Mouse (Mus musculus) limb, embryonic 15.5 days (tissue): ENCODE data around the gene Avpi1. TPM values are rescaled to one million over a fixed set of nuclear protein-coding genes. Genes with fewer than 3 reads are reported as not detected.
A peak's percentile ranks its signal among the peaks of the same experiment; 100 is the strongest.

Experiments used
- ATAC-seq: fragments of 200-750 bp; cut with Nextera tagmentation; 2 replicates; pipeline ENCODE4 v1.8.0; 2017; ENCODE audit warnings: low read depth, moderate TSS enrichment; ENCODE audit not compliant: insufficient number of reproducible peaks, low FRiP score, low TSS enrichment
- H3K27ac ChIP-seq: fragments of 300-500 bp; sonication (generic); 2 replicates; pipeline ENCODE4 v1.5.1; 2015; ENCODE audit warnings: moderate library complexity, mild to moderate bottlenecking, inconsistent platforms
- H3K27me3 ChIP-seq: fragments of 300-500 bp; sonication (generic); 2 replicates; pipeline ENCODE4 v1.6.1; 2015; ENCODE audit warnings: inconsistent platforms
- H3K36me3 ChIP-seq: fragments of 300-500 bp; sonication (generic); 2 replicates; pipeline ENCODE4 v1.6.1; 2015; ENCODE audit warnings: inconsistent platforms
- H3K4me1 ChIP-seq: fragments of 300-500 bp; sonication (generic); 2 replicates; pipeline ENCODE4 v1.6.1; 2015; ENCODE audit warnings: inconsistent platforms
- H3K4me2 ChIP-seq: fragments of 300-500 bp; sonication (generic); 2 replicates; pipeline ENCODE4 v1.6.1; 2015; ENCODE audit warnings: mild to moderate bottlenecking, inconsistent platforms
- H3K4me3 ChIP-seq: fragments of 300-500 bp; sonication (generic); 2 replicates; pipeline ENCODE4 v1.5.1; 2015; ENCODE audit warnings: mild to moderate bottlenecking, inconsistent platforms
- H3K9ac ChIP-seq: fragments of 300-500 bp; sonication (generic); 2 replicates; pipeline ENCODE4 v1.6.1; 2015; ENCODE audit warnings: inconsistent platforms
- H3K9me3 ChIP-seq: fragments of 300-500 bp; sonication (generic); 2 replicates; pipeline ENCODE4 v1.6.1; 2016; ENCODE audit warnings: inconsistent platforms
- WGBS: fragments of 180-500 bp; shearing (Covaris S2); methylation state at CpG from one replicate; pipeline ENCODE4 v1.1.7; 2015; 5-methylcytosine and 5-hydroxymethylcytosine counted together
- polyA plus RNA-seq: library from polyadenylated mRNA; unstranded; fragments of >200 nt; fragmentation: Nextera tagmentation; extraction: Ambion mirVana; gene quantifications from 2 replicates; pipeline ENCODE4 v1.2.1, GENCODE M21; 2015

Avpi1 gene
- polyA plus RNA-seq, 1 experiment from 2014 or later, result 38.7 TPM

GRCm38 (mm10) chr19:42157493-42158237 is 28.8 kb upstream of the Avpi1 start:
- Histone ChIP-seq H3K27ac (no peak overlapping the region), H3K4me2 (no peak overlapping the region), H3K9me3 (no peaks in the 10 kb centered on the region), H3K27me3 (no peaks in the 10 kb centered on the region), H3K4me1 (0 out of 2 replicates have a peak, but pooled peaks cover 3% of the 10 kb centered on the region), H3K36me3 (no peaks in the 10 kb centered on the region), H3K9ac (no peak overlapping the region), H3K4me3 (no peak overlapping the region)
- 45% methylated on average over 12 of the region's 12 CpGs for WGBS
- ATAC-seq, result no peak

GRCm38 (mm10) chr19:42151990-42152389 is 23.1 kb upstream of the Avpi1 start:
- H3K36me3 ChIP-seq, result peaks cover 13% of the 10 kb centered on the region
- H3K9me3 ChIP-seq, result no peaks in the 10 kb centered on the region
- peak; percentile 26; the same call in 1 of the 2 replicates for ATAC-seq
- H3K27me3 ChIP-seq, result no peaks in the 10 kb centered on the region
- no peak overlapping the region for H3K4me3 ChIP-seq
- peaks cover 48% of the 10 kb centered on the region for H3K4me1 ChIP-seq
- peak overlapping the region; percentile 69 for H3K27ac ChIP-seq
- H3K4me2 ChIP-seq, result no peak overlapping the region
- 3% methylated on average over 6 of the region's 6 CpGs for WGBS
- H3K9ac ChIP-seq, result no peak overlapping the region

GRCm38 (mm10) chr19:42148569-42148860 is 19.7 kb upstream of the Avpi1 start:
- Histone ChIP-seq H3K4me2 (peak overlapping the region; percentile 82), H3K27ac (peak overlapping the region; percentile 97), H3K27me3 (no peaks in the 10 kb centered on the region), H3K4me3 (peak overlapping the region; percentile 77), H3K4me1 (peaks cover 60% of the 10 kb centered on the region), H3K9ac (peak overlapping the region; percentile 88; the same call in 1 of the 2 replicates), H3K36me3 (peaks cover 13% of the 10 kb centered on the region), H3K9me3 (no peaks in the 10 kb centered on the region)
- no peak for ATAC-seq
- WGBS, result 9% methylated on average over 7 of the region's 7 CpGs

GRCm38 (mm10) chr19:42147769-42148568 is 19.1 kb upstream of the Avpi1 start:
- peak; percentile 62 for ATAC-seq
- peaks cover 59% of the 10 kb centered on the region for H3K4me1 ChIP-seq
- WGBS, result under 1% methylated on average over 63 of the region's 63 CpGs

GRCm38 (mm10) chr19:42147170-42147768 is 18.4 kb upstream of the Avpi1 start, which contains the start of gene Marveld1:
Gene Marveld1 (plus strand): TSS chr19:42147400.
- H3K4me3 ChIP-seq, result peak within 1 kb of the TSS; percentile 77
- peak within 1 kb of the TSS; percentile 88 for H3K9ac ChIP-seq
- no peaks in the 10 kb centered on the region for H3K27me3 ChIP-seq
- H3K36me3 ChIP-seq, result peaks cover 13% of the 10 kb centered on the region
- ATAC-seq, result peak; percentile 77
- peak within 1 kb of the TSS; percentile 97 for H3K27ac ChIP-seq
- peaks cover 56% of the 10 kb centered on the region for H3K4me1 ChIP-seq
- WGBS, result under 1% methylated on average over 54 of the region's 57 CpGs
- H3K4me2 ChIP-seq, result peak within 1 kb of the TSS; percentile 82
- H3K9me3 ChIP-seq, result no peaks in the 10 kb centered on the region

More at GRCm38 (mm10) chr19:42147769-42148568, 19.1 kb upstream of the Avpi1 start:
- Histone ChIP-seq H3K9me3 (no peaks in the 10 kb centered on the region), H3K27ac (peak overlapping the region; percentile 97), H3K4me3 (peak overlapping the region; percentile 77), H3K9ac (peak overlapping the region; percentile 88), H3K4me2 (peak overlapping the region; percentile 82), H3K27me3 (no peaks in the 10 kb centered on the region), H3K36me3 (peaks cover 13% of the 10 kb centered on the region)

GRCm38 (mm10) chr19:42146276-42147010 is 17.6 kb upstream of the Avpi1 start:
- ATAC-seq, result no peak
- H3K9ac ChIP-seq, result no peak overlapping the region
- 85% methylated on average over 9 of the region's 9 CpGs for WGBS
- peak overlapping the region; percentile 97 for H3K27ac ChIP-seq
- H3K9me3 ChIP-seq, result no peaks in the 10 kb centered on the region
- H3K4me3 ChIP-seq, result peak overlapping the region; percentile 77; the same call in 1 of the 2 replicates
- peaks cover 13% of the 10 kb centered on the region for H3K36me3 ChIP-seq
- H3K4me1 ChIP-seq, result peaks cover 48% of the 10 kb centered on the region
- H3K4me2 ChIP-seq, result peak overlapping the region; percentile 82
- no peaks in the 10 kb centered on the region for H3K27me3 ChIP-seq

GRCm38 (mm10) chr19:42145731-42146130 is 16.9 kb upstream of the Avpi1 start:
- no peaks in the 10 kb centered on the region for H3K9me3 ChIP-seq
- no peak overlapping the region for H3K4me2 ChIP-seq
- peaks cover 41% of the 10 kb centered on the region for H3K4me1 ChIP-seq
- peaks cover 6% of the 10 kb centered on the region for H3K36me3 ChIP-seq
- 90% methylated on average over 2 of the region's 2 CpGs for WGBS
- ATAC-seq, result no peak
- no peak overlapping the region for H3K27ac ChIP-seq
- H3K4me3 ChIP-seq, result no peak overlapping the region
- no peaks in the 10 kb centered on the region for H3K27me3 ChIP-seq
- no peak overlapping the region for H3K9ac ChIP-seq

- Histone ChIP-seq H3K27ac (0 out of 2 replicates have a peak overlapping the region, but pooled peaks have one; percentile 33), H3K9me3 (no peaks in the 10 kb centered on the region)
Measured at GRCm38 (mm10) chr19:42145210-42145609, 16.4 kb upstream of the Avpi1 start.

GRCm38 (mm10) chr19:42144541-42145167 is 15.8 kb upstream of the Avpi1 start:
- Histone ChIP-seq H3K4me1 (peaks cover 30% of the 10 kb centered on the region), H3K4me2 (no peak overlapping the region), H3K36me3 (no peaks in the 10 kb centered on the region), H3K9me3 (no peaks in the 10 kb centered on the region), H3K27ac (0 out of 2 replicates have a peak overlapping the region, but pooled peaks have one; percentile 33), H3K9ac (no peak overlapping the region), H3K27me3 (no peaks in the 10 kb centered on the region), H3K4me3 (no peak overlapping the region)
- no peak for ATAC-seq
- WGBS, result 26% methylated on average over 8 of the region's 8 CpGs

More at GRCm38 (mm10) chr19:42145210-42145609, 16.4 kb upstream of the Avpi1 start:
- Histone ChIP-seq H3K36me3 (peaks cover under 1% of the 10 kb centered on the region; the same call in 1 of the 2 replicates), H3K4me3 (no peak overlapping the region), H3K4me2 (no peak overlapping the region), H3K9ac (no peak overlapping the region), H3K27me3 (no peaks in the 10 kb centered on the region), H3K4me1 (peaks cover 36% of the 10 kb centered on the region)
- WGBS, result 69% methylated on average over 4 of the region's 4 CpGs
- no peak for ATAC-seq

GRCm38 (mm10) chr19:42144067-42144466 is 15.2 kb upstream of the Avpi1 start:
- Histone ChIP-seq H3K36me3 (no peaks in the 10 kb centered on the region), H3K27me3 (no peaks in the 10 kb centered on the region), H3K4me2 (no peak overlapping the region), H3K4me1 (peaks cover 25% of the 10 kb centered on the region), H3K9ac (no peak overlapping the region), H3K4me3 (no peak overlapping the region), H3K27ac (no peak overlapping the region), H3K9me3 (no peaks in the 10 kb centered on the region)
- ATAC-seq, result no peak
- 55% methylated on average over 6 of the region's 6 CpGs for WGBS

- Histone ChIP-seq H3K9ac (no peak overlapping the region), H3K9me3 (no peaks in the 10 kb centered on the region), H3K4me2 (no peak overlapping the region), H3K27ac (no peak overlapping the region), H3K36me3 (no peaks in the 10 kb centered on the region), H3K27me3 (no peaks in the 10 kb centered on the region), H3K4me1 (peaks cover 13% of the 10 kb centered on the region), H3K4me3 (no peak overlapping the region)
- WGBS, result 81% methylated on average over 2 of the region's 2 CpGs
- ATAC-seq, result no peak
Measured at GRCm38 (mm10) chr19:42142757-42143156, 13.9 kb upstream of the Avpi1 start.
